Mouse (Mus musculus) frontal cortex, postnatal 14 days (tissue): Measurements from ENCODE around the gene Aph1b.
A peak's percentile ranks its signal among the peaks of the same experiment; 100 is the strongest.

Experiments used
- DNase-seq, 2 experiments: peaks; one replicate each; pipeline ENCODE4 v3.0.0; 2022; ENCODE audit warnings: low spot score in 2 of 2

Aph1b gene

GRCm38 (mm10) chr9:66744531-66744930 is 50.8 kb downstream of the Aph1b start:
- DNase-seq, result no peak

GRCm38 (mm10) chr9:66739516-66739915 is 55.8 kb downstream of the Aph1b start:
- DNase-seq, result no peak

GRCm38 (mm10) chr9:66736551-66736950 is 58.7 kb downstream of the Aph1b start:
- DNase-seq, result no peak

- no peak for DNase-seq
Observed at GRCm38 (mm10) chr9:66736016-66736415, 59.3 kb downstream of the Aph1b start.

GRCm38 (mm10) chr9:66735122-66735521 is 60.2 kb downstream of the Aph1b start:
- no peak for DNase-seq

- no peak for DNase-seq
Observed at GRCm38 (mm10) chr9:66734568-66734967, 60.7 kb downstream of the Aph1b start.

- DNase-seq, result peak in 1 of 2 experiments; percentile 43
Observed at GRCm38 (mm10) chr9:66732791-66733691, 62.2 kb downstream of the Aph1b start.

GRCm38 (mm10) chr9:66731284-66731683 is 64.0 kb downstream of the Aph1b start:
- DNase-seq, result no peak

- no peak for DNase-seq
Observed at GRCm38 (mm10) chr9:66730556-66730955, 64.7 kb downstream of the Aph1b start.

- DNase-seq, result no peak
Observed at GRCm38 (mm10) chr9:66727333-66727732, 68.0 kb downstream of the Aph1b start.

- DNase-seq, result no peak
Observed at GRCm38 (mm10) chr9:66725591-66725990, 69.7 kb downstream of the Aph1b start.
